Mouse (Mus musculus) forebrain, embryonic 13.5 days (tissue): ENCODE results near the gene Glrb. TPM values are rescaled to one million over a fixed set of nuclear protein-coding genes. Genes with fewer than 3 reads are reported as not detected.
A peak's percentile ranks its signal among the peaks of the same experiment; 100 is the strongest.

Experiments
- ATAC-seq: fragments of 200-750 bp; cut with Nextera tagmentation; 2 replicates; pipeline ENCODE4 v1.8.0; 2017
- H3K27ac ChIP-seq: fragments of 300-500 bp; sonication (generic); 2 replicates; pipeline ENCODE4 v1.5.1; 2015; ENCODE audit warnings: inconsistent platforms, mild to moderate bottlenecking, moderate library complexity
- H3K27me3 ChIP-seq: fragments of 300-500 bp; sonication (generic); 2 replicates; pipeline ENCODE4 v1.6.1; 2015; ENCODE audit warnings: mild to moderate bottlenecking, inconsistent platforms
- H3K36me3 ChIP-seq: fragments of 300-500 bp; sonication (generic); 2 replicates; pipeline ENCODE4 v1.6.1; 2015; ENCODE audit warnings: mild to moderate bottlenecking, inconsistent platforms; ENCODE audit not compliant: poor library complexity, severe bottlenecking
- H3K4me1 ChIP-seq: fragments of 300-500 bp; sonication (generic); 2 replicates; pipeline ENCODE4 v1.6.1; 2015; ENCODE audit warnings: inconsistent platforms
- H3K4me2 ChIP-seq: fragments of 300-500 bp; sonication (generic); 2 replicates; pipeline ENCODE4 v1.6.1; 2015; ENCODE audit warnings: inconsistent platforms, mild to moderate bottlenecking, moderate library complexity
- H3K4me3 ChIP-seq: fragments of 300-500 bp; sonication (generic); 2 replicates; pipeline ENCODE4 v1.5.1; 2015; ENCODE audit warnings: mild to moderate bottlenecking, inconsistent platforms
- H3K9ac ChIP-seq: fragments of 300-500 bp; sonication (generic); 2 replicates; pipeline ENCODE4 v1.6.1; 2015; ENCODE audit warnings: mild to moderate bottlenecking, inconsistent platforms
- H3K9me3 ChIP-seq: fragments of 300-500 bp; sonication (generic); replicated peaks from 2 replicates; pipeline ENCODE4 v1.6.1; 2016; ENCODE audit warnings: inconsistent platforms
- WGBS: fragments of 180-500 bp; shearing (Covaris S2); methylation state at CpG from one replicate; pipeline ENCODE4 v1.1.7; 2015; 5-methylcytosine and 5-hydroxymethylcytosine counted together
- polyA plus RNA-seq: library from polyadenylated mRNA; unstranded; fragments of >200 nt; fragmentation: Nextera tagmentation; extraction: Ambion mirVana; gene quantifications from 2 replicates; pipeline ENCODE4 v1.2.1, GENCODE M21; 2015

Gene Glrb
- polyA plus RNA-seq, 1 experiment from 2014 or later, result 18.9 TPM

GRCm38 (mm10) chr3:80878571-80878970 is 34.9 kb downstream of the Glrb start:
- no peak overlapping the region for H3K4me3 ChIP-seq
- no peaks in the 10 kb centered on the region for H3K27me3 ChIP-seq
- peak; percentile 80; the same call in 1 of the 2 replicates for ATAC-seq
- 21% methylated on average over 5 of the region's 5 CpGs for WGBS
- no peaks in the 10 kb centered on the region for H3K36me3 ChIP-seq
- H3K9me3 ChIP-seq, result no peaks in the 10 kb centered on the region
- H3K4me2 ChIP-seq, result no peak overlapping the region
- no peak overlapping the region for H3K9ac ChIP-seq
- H3K4me1 ChIP-seq, result 0 out of 2 replicates have a peak, but pooled peaks cover 4% of the 10 kb centered on the region
- H3K27ac ChIP-seq, result no peak overlapping the region

- Histone ChIP-seq H3K4me3 (no peak overlapping the region), H3K9ac (no peak overlapping the region), H3K36me3 (no peaks in the 10 kb centered on the region), H3K27ac (no peak overlapping the region), H3K4me1 (0 out of 2 replicates have a peak, but pooled peaks cover 4% of the 10 kb centered on the region), H3K9me3 (no peaks in the 10 kb centered on the region), H3K27me3 (no peaks in the 10 kb centered on the region), H3K4me2 (no peak overlapping the region)
- WGBS, result 92% methylated on average over 7 of the region's 7 CpGs
- no peak for ATAC-seq
Observed at GRCm38 (mm10) chr3:80874690-80875353, 38.6 kb downstream of the Glrb start.

GRCm38 (mm10) chr3:80874081-80874480 is 39.4 kb downstream of the Glrb start:
- Histone ChIP-seq H3K4me3 (no peak overlapping the region), H3K9me3 (no peaks in the 10 kb centered on the region), H3K4me2 (no peak overlapping the region), H3K36me3 (no peaks in the 10 kb centered on the region), H3K9ac (no peak overlapping the region), H3K27me3 (no peaks in the 10 kb centered on the region), H3K4me1 (0 out of 2 replicates have a peak, but pooled peaks cover 4% of the 10 kb centered on the region), H3K27ac (no peak overlapping the region)
- 70% methylated on average over 5 of the region's 5 CpGs for WGBS
- no peak for ATAC-seq

- Histone ChIP-seq H3K27ac (no peak overlapping the region), H3K4me1 (no peaks in the 10 kb centered on the region), H3K36me3 (no peaks in the 10 kb centered on the region), H3K9ac (no peak overlapping the region), H3K27me3 (no peaks in the 10 kb centered on the region), H3K4me2 (no peak overlapping the region), H3K9me3 (no peaks in the 10 kb centered on the region), H3K4me3 (no peak overlapping the region)
- 54% methylated on average over 1 of the region's 1 CpGs for whole genome bisulfite sequencing
- peak; percentile 44 for ATAC-seq
Observed at GRCm38 (mm10) chr3:80871472-80872171, 41.8 kb downstream of the Glrb start.

GRCm38 (mm10) chr3:80867328-80867727 is 46.1 kb downstream of the Glrb start:
- no peak overlapping the region for H3K4me2 ChIP-seq
- no peaks in the 10 kb centered on the region for H3K36me3 ChIP-seq
- no peaks in the 10 kb centered on the region for H3K9me3 ChIP-seq
- H3K9ac ChIP-seq, result no peak overlapping the region
- ATAC-seq, result no peak
- H3K4me3 ChIP-seq, result no peak overlapping the region
- no peaks in the 10 kb centered on the region for H3K4me1 ChIP-seq
- no peaks in the 10 kb centered on the region for H3K27me3 ChIP-seq
- 90% methylated on average over 3 of the region's 3 CpGs for WGBS
- H3K27ac ChIP-seq, result no peak overlapping the region

GRCm38 (mm10) chr3:80852912-80853507 is 60.5 kb downstream of the Glrb start:
- 88% methylated on average over 3 of the region's 3 CpGs for WGBS
- no peak overlapping the region for H3K9ac ChIP-seq
- H3K27ac ChIP-seq, result no peak overlapping the region
- no peaks in the 10 kb centered on the region for H3K27me3 ChIP-seq
- no peak overlapping the region for H3K4me2 ChIP-seq
- H3K4me3 ChIP-seq, result no peak overlapping the region
- no peaks in the 10 kb centered on the region for H3K4me1 ChIP-seq
- no peak for ATAC-seq
- H3K9me3 ChIP-seq, result no peaks in the 10 kb centered on the region
- peaks cover 4% of the 10 kb centered on the region; the same call in 1 of the 2 replicates for H3K36me3 ChIP-seq

- H3K27me3 ChIP-seq, result no peaks in the 10 kb centered on the region
- peaks cover 4% of the 10 kb centered on the region; the same call in 1 of the 2 replicates for H3K36me3 ChIP-seq
- H3K4me2 ChIP-seq, result no peak overlapping the region
- no peaks in the 10 kb centered on the region for H3K4me1 ChIP-seq
- 89% methylated on average over 10 of the region's 10 CpGs for WGBS
- no peak overlapping the region for H3K9ac ChIP-seq
- H3K4me3 ChIP-seq, result no peak overlapping the region
- no peak overlapping the region for H3K27ac ChIP-seq
- ATAC-seq, result no peak
- H3K9me3 ChIP-seq, result no peaks in the 10 kb centered on the region
Observed at GRCm38 (mm10) chr3:80850947-80851346, 62.5 kb downstream of the Glrb start.

GRCm38 (mm10) chr3:80845634-80846033 is 67.8 kb downstream of the Glrb start:
- no peaks in the 10 kb centered on the region for H3K4me1 ChIP-seq
- no peak overlapping the region for H3K4me3 ChIP-seq
- peaks cover 4% of the 10 kb centered on the region; the same call in 1 of the 2 replicates for H3K36me3 ChIP-seq
- H3K27ac ChIP-seq, result no peak overlapping the region
- H3K9ac ChIP-seq, result no peak overlapping the region
- 86% methylated on average over 2 of the region's 2 CpGs for WGBS
- H3K4me2 ChIP-seq, result no peak overlapping the region
- no peak for ATAC-seq
- no peaks in the 10 kb centered on the region for H3K9me3 ChIP-seq
- no peaks in the 10 kb centered on the region for H3K27me3 ChIP-seq

GRCm38 (mm10) chr3:80839845-80840244 is 73.6 kb downstream of the Glrb start:
- WGBS, result 87% methylated on average over 5 of the region's 5 CpGs
- Histone ChIP-seq H3K36me3 (no peaks in the 10 kb centered on the region), H3K27me3 (no peaks in the 10 kb centered on the region), H3K4me3 (no peak overlapping the region), H3K27ac (no peak overlapping the region), H3K4me2 (no peak overlapping the region), H3K9me3 (no peaks in the 10 kb centered on the region), H3K4me1 (no peaks in the 10 kb centered on the region), H3K9ac (no peak overlapping the region)
- ATAC-seq, result no peak

- H3K4me1 ChIP-seq, result no peaks in the 10 kb centered on the region
- no peaks in the 10 kb centered on the region for H3K9me3 ChIP-seq
- no peak overlapping the region for H3K27ac ChIP-seq
- H3K36me3 ChIP-seq, result no peaks in the 10 kb centered on the region
- no peaks in the 10 kb centered on the region for H3K27me3 ChIP-seq
- no peak overlapping the region for H3K9ac ChIP-seq
- no peak overlapping the region for H3K4me3 ChIP-seq
- WGBS, result 59% methylated on average over 3 of the region's 3 CpGs
- H3K4me2 ChIP-seq, result no peak overlapping the region
- ATAC-seq, result no peak
Observed at GRCm38 (mm10) chr3:80837583-80837982, 75.9 kb downstream of the Glrb start.

- H3K4me1 ChIP-seq, result no peaks in the 10 kb centered on the region
- no peaks in the 10 kb centered on the region for H3K27me3 ChIP-seq
- H3K9me3 ChIP-seq, result no peaks in the 10 kb centered on the region
- no peak for ATAC-seq
- WGBS, result 95% methylated on average over 1 of the region's 1 CpGs
- no peak overlapping the region for H3K27ac ChIP-seq
- no peak overlapping the region for H3K4me2 ChIP-seq
- no peak overlapping the region for H3K9ac ChIP-seq
- no peaks in the 10 kb centered on the region for H3K36me3 ChIP-seq
- no peak overlapping the region for H3K4me3 ChIP-seq
Observed at GRCm38 (mm10) chr3:80823975-80824374, 89.5 kb downstream of the Glrb start.

GRCm38 (mm10) chr3:80818619-80819018 is 94.8 kb downstream of the Glrb start:
- Histone ChIP-seq H3K4me3 (no peak overlapping the region), H3K9me3 (no peaks in the 10 kb centered on the region), H3K4me2 (no peak overlapping the region), H3K36me3 (no peaks in the 10 kb centered on the region), H3K27me3 (no peaks in the 10 kb centered on the region), H3K27ac (no peak overlapping the region), H3K4me1 (no peaks in the 10 kb centered on the region), H3K9ac (no peak overlapping the region)
- WGBS, result 97% methylated on average over 1 of the region's 1 CpGs
- ATAC-seq, result no peak
